Mouse (Mus musculus) thymus, adult 2 months (tissue): ENCODE data around the gene Pzp.

Source experiments
- CTCF ChIP-seq: fragments of 200-500 bp; IDR thresholded peaks from 2 replicates; pipeline ENCODE4 v1.5.1; 2012; ENCODE audit warnings: mild to moderate bottlenecking, control low read depth, low read length, moderate library complexity, borderline replicate concordance; ENCODE audit not compliant: control insufficient read depth, poor library complexity, insufficient read depth; ENCODE audit errors: extremely low read depth
- POLR2A ChIP-seq: fragments of 200-500 bp; IDR thresholded peaks from 2 replicates; pipeline ENCODE4 v1.6.1; 2012; ENCODE audit warnings: mild to moderate bottlenecking, low read length, control low read depth, moderate library complexity; ENCODE audit not compliant: control insufficient read depth, poor library complexity, insufficient read depth; ENCODE audit errors: extremely low read depth

GRCm38 (mm10) chr6:128455835-128456605, 70.5 kb downstream of the Pzp start:
- TF ChIP-seq CTCF = no peak
- no peak for TF ChIP-seq POLR2A
